Mouse (Mus musculus): ENCODE results near the gene Olfr914. TPM values are rescaled to one million over a fixed set of nuclear protein-coding genes. Genes with fewer than 3 reads are reported as not detected.

Olfr914 gene
- polyA plus RNA-seq (2012; rRNA removed) (not detected in 2 replicates), polyA plus RNA-seq (2014; fragmentation: Nextera tagmentation; extraction: Ambion mirVana) (not detected in 2 replicates)

DNA sequence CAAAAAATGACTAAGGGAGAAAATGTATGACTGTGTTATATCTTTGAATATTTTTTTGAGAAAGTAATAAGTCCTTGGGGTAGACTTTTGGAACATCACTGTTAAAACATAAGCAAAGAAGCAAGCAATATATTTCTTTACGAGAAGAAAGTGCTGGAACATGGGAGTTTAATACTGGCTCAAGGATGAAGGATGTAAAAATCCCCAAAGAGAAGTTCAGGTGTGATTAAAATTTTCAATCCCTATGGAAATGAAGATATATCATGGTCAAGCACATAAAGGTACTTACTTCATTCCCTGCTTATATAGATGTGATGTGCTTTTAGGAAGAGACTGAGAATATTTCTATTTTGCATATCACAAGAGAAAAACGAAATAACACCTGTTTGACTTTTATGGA lies at the start of gene Olfr914:
TSS of gene Olfr914 (plus strand) at position 301 of the 400 bp plus-strand sequence.
- H3K36me3 ChIP-seq (replicated peaks; ENCODE audit: control insufficient read depth, insufficient read depth, low read depth), result no peaks in the 10 kb centered on the region
- H3K27ac ChIP-seq, result no peak within 1 kb of the TSS
- TF ChIP-seq EP300 (IDR thresholded peaks at IDR 0.05; ENCODE audit: low read depth), result no peak
- TF ChIP-seq CTCF (IDR thresholded peaks at IDR 0.05; ENCODE audit: low read depth), result no peak
- no peaks in the 10 kb centered on the region for H3K27me3 ChIP-seq (ENCODE audit: control insufficient read depth, insufficient read depth, low read length)
- WGBS (ENCODE audit: insufficient replicate concordance), result 28% methylated on average over 2 of the region's 2 CpGs
- H3K4me1 ChIP-seq (replicated peaks; ENCODE audit: control insufficient read depth in 2 of 2, insufficient read depth in 2 of 2, low read length in 1 of 2), result no peaks in the 10 kb centered on the region
- no peaks in the 10 kb centered on the region for H3K9me3 ChIP-seq (ENCODE audit: control insufficient read depth, low read length)
- DNase-seq (ENCODE audit: low read depth in 3 of 3, low spot score in 3 of 3), result no peak
- H3K9ac ChIP-seq (replicated peaks), result no peak within 1 kb of the TSS
- no peak within 1 kb of the TSS for H3K4me2 ChIP-seq (ENCODE audit: low read depth)
- no peak within 1 kb of the TSS for H3K4me3 ChIP-seq (ENCODE audit: insufficient read depth in 1 of 2, low read depth in 2 of 2, low read length in 2 of 2)
- no peak for ATAC-seq (ENCODE audit: insufficient read depth)

DNA sequence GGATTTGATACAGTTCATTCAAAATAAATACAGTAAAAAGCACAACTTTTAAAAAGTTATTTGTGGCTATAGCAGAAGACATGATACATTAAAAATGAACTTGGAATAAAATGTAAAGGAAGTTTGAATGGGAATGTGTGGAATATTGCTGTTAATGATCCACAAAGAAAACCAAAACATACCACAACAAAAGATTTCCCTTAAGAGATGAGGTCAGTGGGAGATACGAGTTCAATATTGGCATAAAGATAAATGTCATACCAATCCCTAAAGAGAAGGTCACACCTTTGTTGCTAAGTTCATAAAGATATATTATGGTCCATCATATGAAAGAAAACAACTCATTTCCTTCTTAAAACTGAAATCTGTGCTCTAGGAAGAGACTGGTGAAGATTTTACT lies 25.0 kb upstream of the Olfr914 start, which contains the start of gene Olfr912:
TSS of gene Olfr912 (plus strand) at position 301 of the 400 bp plus-strand sequence.
- DNase-seq (ENCODE audit: low read depth in 3 of 3, low spot score in 3 of 3) (no peak), ATAC-seq (ENCODE audit: insufficient read depth) (no peak)
- Histone ChIP-seq H3K4me3 (ENCODE audit: insufficient read depth in 1 of 2, low read depth in 2 of 2, low read length in 2 of 2) (no peak within 1 kb of the TSS), H3K27ac (no peak within 1 kb of the TSS), H3K4me2 (ENCODE audit: low read depth) (no peak within 1 kb of the TSS), H3K9me3 (ENCODE audit: control insufficient read depth, low read length) (no peaks in the 10 kb centered on the region), H3K9ac (replicated peaks) (no peak within 1 kb of the TSS), H3K4me1 (replicated peaks; ENCODE audit: control insufficient read depth in 2 of 2, insufficient read depth in 2 of 2, low read length in 1 of 2) (no peaks in the 10 kb centered on the region), H3K27me3 (ENCODE audit: control insufficient read depth, insufficient read depth, low read length) (no peaks in the 10 kb centered on the region), H3K36me3 (replicated peaks; ENCODE audit: control insufficient read depth, insufficient read depth, low read depth) (no peaks in the 10 kb centered on the region)
- WGBS (ENCODE audit: insufficient replicate concordance), result 44% methylated on average over 1 of the region's 1 CpGs
- TF ChIP-seq CTCF (IDR thresholded peaks at IDR 0.05; ENCODE audit: low read depth) (no peak), EP300 (IDR thresholded peaks at IDR 0.05; ENCODE audit: low read depth) (no peak)

DNA sequence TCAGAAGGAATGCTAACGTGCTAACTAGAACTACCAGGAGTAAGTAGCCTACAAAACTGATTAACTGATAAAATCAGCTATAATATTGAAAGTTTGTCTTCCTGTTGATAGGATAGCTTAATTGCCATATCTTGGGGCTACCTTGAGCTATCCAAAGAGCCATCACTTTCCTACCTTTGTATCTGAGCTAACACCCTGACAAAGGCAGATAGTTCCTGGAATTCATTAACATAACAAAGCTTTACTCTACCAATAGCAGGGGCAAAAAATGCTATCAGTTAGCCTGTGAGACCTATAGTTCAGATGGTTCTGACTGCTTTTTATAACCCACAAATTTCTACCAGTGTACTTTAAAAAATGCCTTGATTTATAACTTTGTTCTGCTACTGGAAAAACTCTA lies 13.8 kb upstream of the Olfr914 start:
- no peaks in the 10 kb centered on the region for H3K4me1 ChIP-seq (replicated peaks; ENCODE audit: control insufficient read depth in 2 of 2, insufficient read depth in 2 of 2, low read length in 1 of 2)
- no peak overlapping the region for H3K27ac ChIP-seq
- H3K27me3 ChIP-seq (ENCODE audit: control insufficient read depth, insufficient read depth, low read length), result no peaks in the 10 kb centered on the region
- ATAC-seq (ENCODE audit: insufficient read depth), result no peak
- H3K9me3 ChIP-seq (ENCODE audit: control insufficient read depth, low read length), result no peaks in the 10 kb centered on the region
- 56% methylated on average over 1 of the region's 1 CpGs for WGBS (ENCODE audit: insufficient replicate concordance)
- H3K4me3 ChIP-seq (ENCODE audit: insufficient read depth in 1 of 2, low read depth in 2 of 2, low read length in 2 of 2), result no peak overlapping the region
- TF ChIP-seq CTCF (IDR thresholded peaks at IDR 0.05; ENCODE audit: low read depth), result no peak
- TF ChIP-seq EP300 (IDR thresholded peaks at IDR 0.05; ENCODE audit: low read depth), result no peak
- H3K9ac ChIP-seq (replicated peaks), result no peak overlapping the region
- no peak for DNase-seq (ENCODE audit: low read depth in 3 of 3, low spot score in 3 of 3)
- H3K36me3 ChIP-seq (replicated peaks; ENCODE audit: control insufficient read depth, insufficient read depth, low read depth), result no peaks in the 10 kb centered on the region
- no peak overlapping the region for H3K4me2 ChIP-seq (ENCODE audit: low read depth)

DNA sequence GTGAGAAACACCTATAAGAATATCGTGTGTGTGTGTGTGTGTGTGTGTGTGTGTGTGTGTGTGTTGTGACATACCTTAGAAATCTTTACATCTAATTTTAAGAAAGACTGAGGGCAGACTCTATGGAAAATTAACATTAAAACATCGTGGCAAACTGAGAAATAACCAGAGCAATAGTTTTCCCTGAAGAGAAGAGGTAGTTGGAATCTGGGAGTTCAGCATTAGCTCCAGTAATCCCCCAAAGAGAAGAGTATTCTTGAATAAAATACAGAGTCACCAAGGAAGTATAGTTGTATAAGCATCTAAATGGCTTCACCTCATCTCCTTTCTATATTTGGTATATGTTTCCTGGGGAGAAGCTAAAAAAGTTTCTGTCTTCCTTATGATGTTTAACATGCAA lies 12.4 kb upstream of the Olfr914 start, which contains the start of gene Olfr913:
TSS of gene Olfr913 (plus strand) at position 301 of the 400 bp plus-strand sequence.
- Histone ChIP-seq H3K27ac (no peak within 1 kb of the TSS), H3K4me1 (replicated peaks; ENCODE audit: control insufficient read depth in 2 of 2, insufficient read depth in 2 of 2, low read length in 1 of 2) (no peaks in the 10 kb centered on the region), H3K9me3 (ENCODE audit: control insufficient read depth, low read length) (no peaks in the 10 kb centered on the region), H3K27me3 (ENCODE audit: control insufficient read depth, insufficient read depth, low read length) (no peaks in the 10 kb centered on the region), H3K4me3 (ENCODE audit: insufficient read depth in 1 of 2, low read depth in 2 of 2, low read length in 2 of 2) (no peak within 1 kb of the TSS), H3K9ac (replicated peaks) (no peak within 1 kb of the TSS), H3K36me3 (replicated peaks; ENCODE audit: control insufficient read depth, insufficient read depth, low read depth) (no peaks in the 10 kb centered on the region), H3K4me2 (ENCODE audit: low read depth) (no peak within 1 kb of the TSS)
- ATAC-seq (ENCODE audit: insufficient read depth) (no peak), DNase-seq (ENCODE audit: low read depth in 3 of 3, low spot score in 3 of 3) (no peak)
- TF ChIP-seq CTCF (IDR thresholded peaks at IDR 0.05; ENCODE audit: low read depth) (no peak), EP300 (IDR thresholded peaks at IDR 0.05; ENCODE audit: low read depth) (no peak)
- WGBS (ENCODE audit: insufficient replicate concordance), result 35% methylated on average over 2 of the region's 2 CpGs

DNA sequence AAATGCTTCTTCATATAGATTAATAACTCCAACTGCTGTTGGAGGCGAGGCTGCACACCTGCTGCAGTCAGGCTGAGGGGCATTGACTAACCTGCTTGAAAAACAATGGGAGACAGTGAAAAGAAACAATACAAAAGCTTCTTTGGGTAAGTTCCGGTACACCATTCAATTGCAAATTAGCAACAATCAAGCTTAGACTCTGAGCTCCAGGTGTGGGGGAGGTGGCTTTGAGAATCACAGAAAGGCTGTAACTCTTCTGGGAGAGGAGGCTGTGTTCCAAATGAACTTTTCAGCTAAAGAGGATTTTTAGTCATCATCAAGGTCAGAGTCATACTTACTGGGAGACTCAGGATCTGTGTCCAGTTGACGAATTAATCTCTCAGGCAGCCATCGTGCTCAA lies 27.5 kb downstream of the Olfr914 start:
- Histone ChIP-seq H3K27ac (no peak overlapping the region), H3K9me3 (ENCODE audit: control insufficient read depth, low read length) (no peaks in the 10 kb centered on the region), H3K36me3 (replicated peaks; ENCODE audit: control insufficient read depth, insufficient read depth, low read depth) (no peaks in the 10 kb centered on the region), H3K9ac (replicated peaks) (no peak overlapping the region), H3K4me3 (ENCODE audit: insufficient read depth in 1 of 2, low read depth in 2 of 2, low read length in 2 of 2) (no peak overlapping the region), H3K27me3 (ENCODE audit: control insufficient read depth, insufficient read depth, low read length) (no peaks in the 10 kb centered on the region), H3K4me2 (ENCODE audit: low read depth) (no peak overlapping the region), H3K4me1 (replicated peaks; ENCODE audit: control insufficient read depth in 2 of 2, insufficient read depth in 2 of 2, low read length in 1 of 2) (no peaks in the 10 kb centered on the region)
- 48% methylated on average over 4 of the region's 4 CpGs for WGBS (ENCODE audit: insufficient replicate concordance)
- DNase-seq (ENCODE audit: low read depth in 3 of 3, low spot score in 3 of 3) (no peak), ATAC-seq (ENCODE audit: insufficient read depth) (no peak)
- TF ChIP-seq CTCF (IDR thresholded peaks at IDR 0.05; ENCODE audit: low read depth), result no peak
- no peak for TF ChIP-seq EP300 (IDR thresholded peaks at IDR 0.05; ENCODE audit: low read depth)

Measured in liver, embryonic 14.5 days (tissue).